Mouse (Mus musculus): ENCODE measurements at regions not wholly inside any gene's neighbourhood (a gene's known extent, or its start where the extent isn't known, plus 50 kb on each side); places are given as distances from the start of the nearest gene placed in this dataset.
A peak's percentile ranks its signal among the peaks of the same experiment; 100 is the strongest.

DNA sequence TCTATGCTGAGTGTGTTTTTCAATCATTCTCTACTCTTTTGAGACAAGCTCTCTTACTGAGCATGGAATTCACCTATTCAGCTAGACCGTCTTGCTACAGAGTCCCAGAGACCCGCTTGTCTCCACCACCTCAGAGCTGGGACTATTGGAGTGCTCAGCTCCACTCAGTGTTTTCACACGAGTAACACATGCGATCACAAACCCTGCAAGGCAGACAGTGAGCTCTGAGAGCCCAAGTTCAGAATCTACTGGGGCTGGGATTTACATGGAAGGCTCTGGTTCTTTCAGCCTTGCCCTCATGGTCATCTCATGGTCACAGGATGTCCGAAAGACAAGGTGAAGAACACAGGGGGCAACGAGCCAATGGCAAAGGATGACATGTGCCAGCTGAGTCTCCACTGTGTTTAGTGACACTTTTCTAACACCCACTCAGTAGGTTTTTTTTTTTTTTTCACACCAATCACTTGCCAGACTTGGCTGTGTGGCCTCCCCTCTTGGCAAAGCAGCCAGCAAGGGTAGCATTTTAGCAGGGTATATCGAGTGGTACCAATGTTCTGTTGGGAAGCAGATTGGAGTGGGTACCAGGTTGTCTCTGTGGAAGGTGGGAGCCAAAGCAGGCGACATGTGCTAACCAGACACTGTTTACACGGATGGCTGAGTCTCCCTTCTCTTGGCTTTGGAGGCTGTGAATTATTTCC lies 51.2 kb upstream of the Gtsf1l start:
- peak in 1 of 2 experiments; percentile 36 for DNase-seq (ENCODE audit: low spot score in 2 of 2)

GRCm38 (mm10) chr2:163142762-163143388 lies 55.2 kb upstream of the Gtsf1l start:
- DNase-seq (ENCODE audit: low spot score in 2 of 2): no peak

- no peak for DNase-seq (ENCODE audit: low spot score in 2 of 2)
Measured at GRCm38 (mm10) chr2:163143413-163143812, 55.8 kb upstream of the Gtsf1l start.

DNA sequence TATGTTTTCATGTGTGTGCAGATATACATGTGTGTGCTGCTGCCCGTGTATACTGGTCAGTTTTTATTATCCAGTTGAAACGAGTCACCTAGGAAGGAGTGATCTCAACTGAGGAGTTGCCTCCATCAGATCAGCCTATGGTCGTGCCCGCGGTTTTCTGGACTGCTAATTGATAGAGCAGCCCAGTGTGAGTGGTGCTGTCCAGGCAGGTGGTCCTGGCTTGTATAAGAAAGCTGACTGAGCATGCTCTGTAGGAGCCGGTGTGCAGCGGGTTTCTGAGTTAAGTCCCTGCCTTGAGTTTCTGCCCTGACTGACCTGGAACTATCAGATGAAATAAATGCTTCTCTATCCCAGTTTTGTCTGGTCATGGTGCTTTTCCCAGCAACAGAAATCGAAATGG lies 56.9 kb upstream of the Tox2 start:
- DNase-seq (ENCODE audit: low spot score in 2 of 2): no peak

DNA sequence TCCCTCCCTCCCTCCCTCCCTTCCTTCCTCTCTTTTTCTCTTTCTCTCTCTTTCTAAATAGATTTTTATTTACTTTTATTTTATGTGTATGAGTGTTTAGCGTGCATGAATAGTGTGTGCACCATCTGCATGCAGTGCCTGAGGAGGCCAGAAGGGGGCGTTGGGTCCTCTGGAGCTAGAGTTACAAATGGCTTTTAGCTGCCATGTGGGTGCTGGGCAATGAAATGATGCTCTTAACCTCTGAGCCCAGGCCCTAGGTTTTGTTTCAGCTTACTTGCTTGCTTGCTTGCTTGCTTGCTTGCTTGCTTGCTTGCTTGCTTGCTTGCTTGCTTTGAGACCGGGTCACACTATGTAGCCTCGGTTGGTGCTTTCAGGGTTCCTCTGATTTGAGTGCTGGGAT lies 56.4 kb upstream of the Tox2 start:
- DNase-seq (ENCODE audit: low spot score in 2 of 2): no peak

GRCm38 (mm10) chr2:163147381-163147780 lies 55.5 kb upstream of the Tox2 start:
- DNase-seq (ENCODE audit: low spot score in 2 of 2): no peak

DNA sequence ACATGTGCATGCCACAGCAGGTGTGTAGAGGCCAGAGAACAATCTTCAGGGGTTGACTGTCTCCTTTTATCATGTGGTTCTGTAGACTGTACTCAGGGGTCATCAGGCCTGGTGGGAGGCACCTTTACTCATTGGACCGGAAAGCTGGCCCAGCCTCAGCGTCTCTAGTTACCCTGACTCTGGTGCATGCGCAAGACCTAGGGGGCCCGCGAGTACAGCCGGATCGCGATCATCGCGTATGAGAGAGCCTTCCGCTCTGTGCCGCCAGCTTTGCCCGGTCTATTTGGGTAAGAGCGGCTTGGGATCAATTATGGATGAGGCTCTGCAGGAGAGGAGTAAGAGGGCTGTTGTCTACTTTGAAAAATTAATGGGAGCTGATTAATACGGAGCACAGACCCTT lies 51.9 kb upstream of the Tox2 start:
- no peak for DNase-seq (ENCODE audit: low spot score in 2 of 2)

DNA sequence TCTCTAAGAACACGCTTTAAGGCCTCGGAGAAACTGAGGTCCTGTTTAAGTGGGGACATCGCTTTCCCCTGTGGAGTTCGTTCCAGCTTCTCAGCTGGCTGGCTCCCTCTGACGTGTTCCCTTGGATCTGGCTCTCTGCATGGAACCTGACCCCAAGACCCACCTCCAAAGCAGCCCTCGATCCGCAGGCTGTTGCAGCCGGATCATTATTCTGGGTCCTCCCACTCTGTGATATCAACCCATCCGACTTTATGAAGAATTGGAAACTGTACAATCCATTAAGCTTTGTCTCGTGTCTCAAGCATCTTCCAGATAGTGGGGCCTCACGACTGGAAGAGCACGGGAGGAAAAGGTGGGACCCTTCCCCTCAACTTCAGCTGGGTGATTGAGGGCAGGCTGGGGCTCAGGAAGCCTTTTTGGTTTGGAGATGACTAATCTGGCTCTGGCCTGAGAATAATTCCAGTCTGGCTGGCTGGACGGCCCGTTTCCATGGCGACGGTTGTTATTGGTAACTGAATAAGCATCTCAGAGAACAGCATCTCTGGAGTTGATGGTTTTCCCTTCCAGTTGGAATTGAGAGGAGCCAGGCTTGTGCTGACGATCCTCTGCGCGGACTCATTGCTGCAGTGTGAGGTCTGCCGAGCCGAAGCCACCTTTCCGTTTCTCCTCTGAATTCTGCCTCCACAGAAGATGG lies 50.4 kb upstream of the Tox2 start:
- DNase-seq (ENCODE audit: low spot score in 2 of 2): peak; percentile 56 to 89
